Mouse (Mus musculus): ENCODE measurements around the gene Lrr1.

- no peak for TF ChIP-seq CTCF (IDR thresholded peaks at IDR 0.05; ENCODE audit: borderline replicate concordance, insufficient read depth, low read length)
- no peak for TF ChIP-seq POLR2A (IDR thresholded peaks at IDR 0.05; ENCODE audit: low read depth, low read length)
These were observed 9.1 kb upstream of the Lrr1 start for GRCm38 (mm10) chr12:69159578-69159940.
